Mouse (Mus musculus) thymus, adult 2 months (tissue): ENCODE data around the gene Calb2.
A peak's percentile ranks its signal among the peaks of the same experiment; 100 is the strongest.

Experiments used
- CTCF ChIP-seq: fragments of 200-500 bp; IDR thresholded peaks from 2 replicates; pipeline ENCODE4 v1.5.1; 2012; ENCODE audit warnings: mild to moderate bottlenecking, control low read depth, low read length, moderate library complexity, borderline replicate concordance; ENCODE audit not compliant: control insufficient read depth, poor library complexity, insufficient read depth; ENCODE audit errors: extremely low read depth
- POLR2A ChIP-seq: fragments of 200-500 bp; IDR thresholded peaks from 2 replicates; pipeline ENCODE4 v1.6.1; 2012; ENCODE audit warnings: mild to moderate bottlenecking, low read length, control low read depth, moderate library complexity; ENCODE audit not compliant: control insufficient read depth, poor library complexity, insufficient read depth; ENCODE audit errors: extremely low read depth

GRCm38 (mm10) chr8:110130537-110130936 lies 37.5 kb downstream of the Calb2 start:
- TF ChIP-seq POLR2A (no peak), CTCF (peak; percentile 72; the same call in 1 of the 2 replicates)
